Mouse (Mus musculus) thymus, postnatal 0 days (tissue): Measurements from ENCODE around the gene Lrrc56. TPM values are rescaled to one million over a fixed set of nuclear protein-coding genes. Genes with fewer than 3 reads are reported as not detected.
A peak's percentile ranks its signal among the peaks of the same experiment; 100 is the strongest.
"Not testable (repeated sequence)": the region's sequence is repeated elsewhere in the genome, so short reads cannot be mapped to it uniquely, and the experiment has no call there.

ENCODE experiments used
- DNase-seq: peaks from one replicate; pipeline ENCODE4 v3.0.0-alpha.2; 2015; ENCODE audit warnings: low spot score
- polyA plus RNA-seq: library from polyadenylated mRNA; unstranded; fragments of >200 nt; fragmentation: Nextera tagmentation; extraction: Ambion mirVana; gene quantifications from 2 replicates; pipeline ENCODE4 v1.2.1, GENCODE M21; 2015

Gene Lrrc56
- polyA plus RNA-seq, 1 experiment from 2014 or later, result 2.5 TPM

DNA sequence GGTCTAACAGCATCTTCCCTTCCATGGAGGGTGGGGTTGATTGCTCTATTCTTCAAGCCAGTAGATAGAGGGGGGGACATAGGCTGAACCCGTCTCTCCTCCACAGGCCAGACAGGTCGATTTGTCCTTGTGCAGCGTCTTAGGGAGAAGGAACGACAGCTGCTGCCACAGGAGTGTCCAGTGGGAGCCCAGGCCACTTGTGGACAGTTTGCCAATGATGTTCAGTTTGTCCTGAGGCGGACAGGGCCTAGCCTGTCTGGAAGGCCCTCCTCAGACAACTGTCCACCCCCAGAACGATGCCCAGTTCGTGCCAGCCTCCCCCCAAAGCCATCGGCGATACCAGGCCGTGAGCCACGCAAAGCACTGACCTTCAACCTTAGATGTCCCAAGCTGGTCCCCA is 22.9 kb downstream of the Lrrc56 start:
- DNase-seq, result no peak

DNA sequence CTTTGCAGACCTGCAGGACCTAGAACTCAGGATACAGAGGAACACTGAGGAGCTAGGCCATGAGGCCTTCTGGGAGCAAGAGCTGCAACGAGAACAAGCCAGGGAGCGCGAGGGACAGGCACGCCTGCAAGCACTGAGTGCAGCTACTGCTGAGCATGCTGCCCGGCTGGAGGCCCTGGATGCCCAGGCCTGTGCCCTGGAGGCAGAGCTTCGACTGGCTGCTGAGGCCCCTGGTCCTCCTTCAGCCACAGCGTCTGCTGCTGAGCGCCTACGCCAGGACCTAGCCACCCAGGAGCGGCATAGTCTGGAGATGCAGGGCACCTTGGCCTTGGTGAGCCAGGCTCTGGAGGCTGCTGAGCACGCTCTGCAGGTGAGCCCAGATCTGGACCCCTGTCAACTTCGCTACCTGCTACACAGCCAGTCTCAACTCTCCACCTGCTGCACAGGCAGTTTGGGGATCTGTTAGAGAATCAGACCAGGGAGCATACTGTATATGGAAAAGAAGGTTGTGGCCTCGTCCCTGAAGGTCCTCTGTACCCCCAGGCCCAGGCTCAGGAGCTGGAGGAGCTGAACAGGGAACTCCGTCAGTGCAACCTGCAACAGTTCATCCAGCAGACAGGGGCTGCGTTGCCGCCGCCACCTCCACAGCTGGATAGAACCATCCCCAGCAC is 23.5 kb downstream of the Lrrc56 start:
- no peak for DNase-seq

DNA sequence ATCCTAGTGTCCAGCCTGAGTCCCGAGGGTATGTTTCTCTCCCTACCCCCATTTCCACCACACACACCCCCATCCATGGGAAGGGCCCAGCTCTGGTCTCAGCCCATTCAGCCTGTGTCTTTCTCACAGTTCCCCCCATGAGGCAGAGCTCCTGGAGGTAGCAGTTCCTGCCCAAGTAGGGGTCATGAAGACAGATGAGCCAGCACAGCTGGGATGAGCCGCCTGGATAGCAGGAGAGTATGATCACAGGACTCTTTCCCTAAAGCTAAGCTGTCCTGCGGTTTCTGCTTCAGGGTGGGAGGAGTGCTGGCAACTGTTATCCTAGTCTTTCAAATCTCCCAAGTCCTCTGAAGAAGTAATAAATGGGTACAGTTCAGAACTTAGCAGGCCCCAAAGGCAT is 24.2 kb downstream of the Lrrc56 start:
- no peak for DNase-seq

DNA sequence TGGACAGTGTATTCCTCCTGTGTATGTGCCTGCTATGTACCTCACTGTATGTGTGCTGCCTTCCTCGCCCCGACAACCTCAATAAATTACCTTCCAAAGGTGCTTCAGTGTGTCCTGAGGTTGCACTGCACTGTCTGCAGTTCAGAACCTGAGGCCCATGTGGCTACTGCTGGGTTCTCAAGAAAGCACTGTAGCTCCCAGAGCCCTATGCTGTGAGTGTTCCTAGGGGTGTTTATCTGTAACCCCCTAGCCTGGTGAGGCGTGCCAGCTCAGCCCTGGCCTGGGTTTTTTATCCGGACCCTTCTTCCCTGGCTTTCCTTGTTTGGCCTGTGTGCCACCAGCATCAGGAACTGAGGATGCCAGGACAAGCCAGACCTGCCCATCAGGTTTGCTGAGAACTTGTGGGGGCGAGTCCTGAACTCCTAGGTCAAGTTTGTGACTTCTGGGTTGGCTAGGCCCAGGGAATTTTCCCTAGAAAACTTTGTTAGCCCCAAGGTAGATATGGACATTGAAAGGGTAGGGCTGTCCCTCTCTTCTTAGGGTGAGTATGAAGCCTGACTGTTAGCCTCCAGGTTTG is 24.7 kb downstream of the Lrrc56 start:
- no peak for DNase-seq

DNA sequence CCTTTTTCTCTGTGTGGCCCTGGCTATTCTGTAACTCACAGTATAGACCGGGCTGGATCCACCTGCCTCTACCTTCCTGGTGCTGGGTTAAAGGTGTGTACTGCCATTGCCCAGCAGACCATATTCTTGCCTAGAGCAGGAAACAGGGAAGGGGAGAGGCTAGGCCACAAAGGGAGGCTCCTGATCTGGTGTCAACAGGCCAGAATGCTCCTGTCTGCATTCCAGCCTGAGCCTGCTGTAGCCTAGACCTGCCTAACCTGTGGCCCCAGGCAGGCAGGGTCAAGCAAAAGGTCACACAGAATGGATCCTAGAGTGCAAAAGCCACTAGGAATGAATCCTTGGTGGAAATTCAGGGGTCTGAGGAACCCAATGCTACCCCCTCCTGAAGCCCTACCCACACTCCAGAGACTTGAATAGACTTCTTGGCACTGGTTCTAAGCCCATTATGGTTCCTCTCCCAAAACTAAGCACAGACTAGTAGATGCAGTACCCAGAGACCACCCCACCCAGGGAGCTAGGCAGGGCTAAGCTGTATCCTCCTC is 25.7 kb downstream of the Lrrc56 start:
- DNase-seq, result no peak

DNA sequence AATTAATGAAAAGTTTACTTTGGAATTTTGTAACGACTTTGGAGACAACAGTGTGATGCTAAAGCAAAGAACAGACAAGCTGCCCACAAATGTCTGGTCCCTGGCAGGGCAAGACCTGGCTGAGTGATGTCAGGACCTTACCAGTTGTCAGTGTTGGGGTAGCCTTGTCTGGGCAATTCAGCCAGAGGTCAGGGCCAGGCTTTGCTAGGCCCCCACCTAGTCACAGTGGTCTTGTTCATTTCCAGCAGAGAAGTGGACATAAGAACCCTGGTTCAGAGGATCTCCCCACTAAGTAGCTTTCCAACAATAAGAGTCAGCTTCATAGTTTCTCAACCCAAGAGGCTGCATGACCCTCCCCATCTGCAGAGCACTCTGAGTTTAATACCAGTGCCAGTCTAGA is 26.4 kb downstream of the Lrrc56 start:
- DNase-seq, result no peak

DNA sequence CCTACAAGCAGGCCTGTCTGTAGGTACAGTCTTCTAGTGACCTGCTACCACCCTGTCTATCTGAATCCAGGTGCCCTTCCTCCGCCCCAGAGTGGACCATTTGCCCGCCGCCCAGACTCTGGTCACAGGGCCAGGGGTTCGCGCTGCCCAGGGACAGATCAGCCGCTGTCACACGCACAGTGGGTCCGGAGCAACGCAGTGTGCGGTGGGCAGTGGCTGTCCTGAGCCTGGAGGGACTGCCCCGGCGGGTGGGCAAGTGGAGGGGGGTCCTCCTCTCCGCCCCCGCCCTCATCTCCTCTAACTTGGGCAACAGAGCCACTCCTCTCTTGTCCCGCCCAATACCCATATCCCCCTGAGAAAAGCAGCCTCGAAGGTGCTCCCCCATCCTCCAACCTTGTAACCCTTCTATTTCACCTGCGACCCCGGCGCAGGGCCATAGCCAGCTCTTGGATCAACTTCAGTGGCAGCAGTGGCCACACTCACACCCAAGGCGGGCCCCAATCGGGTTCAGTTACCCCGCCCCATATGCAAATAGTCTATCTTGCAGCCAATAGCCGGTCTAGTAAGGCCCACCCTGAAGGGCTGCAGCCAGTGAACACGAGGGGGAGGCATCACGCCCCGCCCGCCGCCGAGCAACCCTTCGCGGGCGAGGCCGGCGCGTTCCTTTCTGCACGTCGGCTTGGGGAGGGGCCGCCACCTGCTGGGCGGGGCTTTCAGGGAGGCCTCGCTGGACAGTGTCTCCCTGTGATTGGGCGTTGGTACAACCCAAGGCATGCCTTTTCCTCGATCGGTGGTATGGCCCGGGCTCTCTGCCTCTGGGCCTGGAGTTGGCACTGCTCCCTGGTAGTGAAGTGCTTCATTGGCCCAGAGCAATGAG is 27.5 kb downstream of the Lrrc56 start:
- peak; percentile 96 for DNase-seq

DNA sequence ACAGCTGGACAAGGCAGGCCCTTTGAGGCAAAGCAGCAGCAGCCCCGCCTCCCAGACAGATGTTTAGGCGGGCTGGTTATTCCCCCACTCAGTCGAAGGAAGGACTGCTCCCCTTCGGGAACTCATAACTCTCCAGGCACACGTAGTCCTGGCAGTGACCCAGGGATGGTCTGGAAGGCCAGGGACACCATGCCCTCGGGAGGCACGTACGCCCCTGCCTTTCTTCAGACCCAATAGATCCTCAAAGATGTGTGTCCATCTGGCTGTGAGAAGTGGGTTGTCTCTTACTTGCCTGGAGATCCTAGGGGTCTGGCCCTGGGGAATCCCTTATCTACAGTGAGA is 28.1 kb downstream of the Lrrc56 start:
- DNase-seq, result no peak

DNA sequence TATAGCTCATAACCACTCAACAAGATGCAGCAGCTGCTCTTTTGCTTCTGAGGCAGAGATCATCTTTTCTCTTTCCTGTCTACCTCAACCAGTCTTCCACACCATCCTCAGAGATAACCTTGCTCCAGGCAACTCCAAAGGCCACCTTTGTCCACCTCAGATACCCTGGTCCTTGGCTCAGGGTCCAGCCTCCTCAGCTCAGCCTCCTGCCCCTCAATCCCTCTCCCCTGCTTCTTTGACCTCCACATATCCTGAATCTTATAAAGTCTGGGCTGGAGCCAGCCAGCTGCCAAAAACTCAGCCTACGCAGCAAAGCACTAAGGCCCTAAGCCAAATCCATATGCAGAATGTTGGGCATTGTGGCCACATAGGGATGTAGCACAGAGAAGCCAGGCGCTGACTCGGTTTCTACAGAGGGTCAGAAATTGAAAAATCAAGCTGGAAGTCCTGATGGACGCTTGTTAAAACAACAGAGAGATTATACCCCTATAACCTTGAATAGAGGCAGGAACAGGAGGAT is 28.8 kb downstream of the Lrrc56 start:
- DNase-seq, result no peak

DNA sequence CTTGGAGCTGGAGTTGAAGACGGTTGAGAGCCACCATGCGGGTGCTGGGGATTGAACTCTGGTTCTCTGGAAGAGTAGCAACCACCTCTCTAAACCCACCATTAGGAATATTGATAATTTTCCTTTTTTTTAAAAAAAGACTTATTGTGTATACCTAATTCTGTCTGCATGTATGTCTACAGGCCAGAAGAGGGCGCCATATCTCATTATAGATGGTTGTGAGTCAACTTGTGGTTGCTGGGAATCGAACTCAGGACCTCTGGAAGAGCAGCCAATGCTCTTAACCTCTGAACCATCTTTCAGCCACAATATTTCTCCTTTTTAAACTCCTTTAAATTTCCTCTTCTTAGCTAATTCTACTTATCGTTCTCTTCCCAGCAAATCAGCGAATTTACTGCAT is 32.6 kb downstream of the Lrrc56 start:
- no peak for DNase-seq

DNA sequence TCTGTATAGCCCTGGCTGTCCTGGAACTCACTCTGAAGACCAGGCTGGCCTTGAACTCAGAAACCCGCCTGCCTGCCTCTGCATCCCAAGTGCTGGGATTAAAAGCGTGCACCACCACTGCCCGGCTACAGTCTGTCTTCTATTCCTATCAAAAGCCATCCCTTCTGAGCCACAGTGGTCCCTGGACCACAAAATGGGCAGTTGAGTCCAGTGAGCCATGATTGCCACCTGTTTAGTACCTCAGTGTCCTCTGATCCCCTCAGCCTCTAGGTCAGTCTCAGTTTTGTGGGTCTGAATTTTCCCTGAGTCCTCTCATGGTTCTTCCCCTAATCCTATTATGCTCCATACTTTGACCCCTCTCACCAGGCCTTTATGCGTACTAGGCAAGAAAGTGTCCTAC is 33.8 kb downstream of the Lrrc56 start:
- no peak for DNase-seq

DNA sequence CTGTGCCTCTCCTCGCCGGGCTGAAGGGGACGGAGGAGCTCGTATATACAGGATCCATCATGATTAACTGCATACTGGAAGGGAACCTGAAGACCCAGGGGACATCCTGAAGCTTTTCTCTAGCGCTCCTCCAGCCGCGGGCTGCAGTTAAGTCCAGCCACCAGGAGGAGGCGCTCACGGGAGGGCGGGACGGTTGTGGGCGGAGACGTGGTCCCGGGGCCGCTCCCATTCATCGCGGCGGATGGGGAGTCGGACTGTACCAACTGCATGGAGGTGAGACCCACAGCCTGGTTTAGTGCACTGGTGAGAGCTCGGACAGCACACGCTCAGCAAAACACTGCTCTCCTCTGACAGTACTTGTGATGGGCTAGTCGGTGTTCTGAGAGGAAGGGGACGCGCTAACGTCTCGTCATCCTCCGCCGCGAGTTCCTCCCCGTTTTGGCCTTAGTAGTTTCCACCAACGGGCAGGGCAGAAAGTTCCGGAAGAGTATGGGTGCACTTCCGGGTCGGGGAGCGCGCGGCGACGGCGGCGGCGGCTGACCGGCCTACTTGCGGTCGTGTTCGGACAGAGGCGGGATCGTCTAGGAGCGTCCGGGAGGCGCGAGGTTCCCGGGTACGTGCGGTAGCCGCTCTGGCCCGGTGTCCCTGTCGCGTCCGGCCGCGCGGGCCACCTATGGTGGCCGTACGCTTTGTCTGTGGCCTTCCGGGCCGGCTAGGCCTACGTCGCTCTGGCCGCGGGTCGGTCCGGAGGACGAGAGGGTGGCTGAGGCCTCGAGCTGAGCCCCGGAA is 34.5 kb downstream of the Lrrc56 start, which contains the start of gene Phrf1:
TSS of gene Phrf1 (plus strand) at position 506 of the 789 bp plus-strand sequence.
- peak; percentile 93 for DNase-seq

DNA sequence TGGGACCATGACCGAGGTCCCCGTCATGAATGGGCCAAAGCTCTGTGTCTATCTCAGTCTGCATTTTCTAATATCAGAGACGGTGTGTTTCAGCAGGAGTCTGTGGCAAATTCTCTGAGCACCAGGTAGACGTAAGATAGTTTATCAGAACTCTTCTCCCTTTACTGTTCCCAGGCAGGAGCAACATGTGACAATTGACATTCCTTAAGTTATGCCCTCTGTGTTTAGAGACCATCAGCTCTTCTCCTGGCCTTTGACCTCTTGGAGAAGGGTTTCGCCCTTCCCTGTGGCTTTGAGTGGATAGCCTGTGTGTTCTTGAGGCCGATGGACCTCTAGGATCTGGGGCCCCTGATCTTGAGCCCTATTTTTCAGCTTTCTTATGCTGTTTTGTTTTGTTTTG is 35.7 kb downstream of the Lrrc56 start:
- DNase-seq, result no peak

DNA sequence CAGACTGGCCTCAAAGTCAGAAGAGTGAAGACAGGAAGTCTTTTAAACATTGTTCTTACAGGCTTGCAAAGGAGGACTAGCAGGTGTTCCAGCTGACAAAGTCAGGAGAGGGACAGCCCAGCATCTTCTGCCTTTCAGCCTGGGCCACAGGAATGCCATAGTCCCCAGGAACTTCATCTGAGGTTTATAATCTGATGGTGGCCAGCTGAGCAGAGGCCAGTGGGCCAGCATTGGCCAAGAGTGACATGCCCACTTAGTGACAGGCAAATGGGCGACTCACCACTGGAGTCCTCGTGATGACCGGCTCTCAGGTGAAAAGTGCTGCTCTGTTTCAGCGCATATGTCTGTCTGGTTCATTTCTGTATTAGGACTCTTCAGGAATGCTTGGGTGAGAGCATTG is 36.6 kb downstream of the Lrrc56 start:
- DNase-seq, result no peak

DNA sequence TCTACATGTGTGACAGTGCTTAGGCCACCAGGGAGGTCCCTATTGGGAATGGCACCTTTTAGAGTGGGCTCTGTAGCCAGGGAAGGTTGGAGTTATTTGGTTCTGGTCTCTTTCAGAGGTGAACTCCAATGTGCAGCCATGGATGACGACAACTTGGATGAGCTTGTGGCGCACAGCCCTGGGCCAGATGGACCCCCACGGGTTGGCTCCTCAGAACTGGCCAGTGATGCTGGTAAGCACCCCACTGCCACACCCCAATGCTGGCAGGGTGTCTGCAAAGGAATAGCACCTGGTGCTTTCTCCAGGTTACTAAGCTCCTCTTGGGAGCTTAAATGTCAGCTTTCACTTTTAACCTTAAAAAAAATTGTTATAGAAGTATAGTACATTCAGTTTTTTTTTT is 37.2 kb downstream of the Lrrc56 start:
- no peak for DNase-seq

DNA sequence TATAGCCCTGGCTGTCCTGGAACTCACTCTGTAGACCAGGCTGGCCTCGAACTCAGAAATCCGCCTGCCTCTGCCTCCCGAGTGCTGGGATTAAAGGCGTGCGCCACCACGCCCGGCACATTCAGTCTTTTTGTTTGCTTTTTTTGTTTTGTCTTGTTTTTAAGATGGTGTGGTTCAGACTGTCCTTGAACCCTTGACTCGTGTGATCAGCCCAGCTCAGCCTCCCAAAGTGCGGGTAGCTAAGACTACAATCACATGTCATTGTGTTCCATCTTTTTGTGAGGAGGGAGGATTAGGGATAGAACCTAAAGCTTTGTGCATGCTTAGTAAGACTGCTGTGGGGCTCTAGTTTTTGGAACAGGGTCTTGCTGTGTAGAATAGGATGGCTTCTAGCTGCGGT is 37.6 kb downstream of the Lrrc56 start:
- no peak for DNase-seq

DNA sequence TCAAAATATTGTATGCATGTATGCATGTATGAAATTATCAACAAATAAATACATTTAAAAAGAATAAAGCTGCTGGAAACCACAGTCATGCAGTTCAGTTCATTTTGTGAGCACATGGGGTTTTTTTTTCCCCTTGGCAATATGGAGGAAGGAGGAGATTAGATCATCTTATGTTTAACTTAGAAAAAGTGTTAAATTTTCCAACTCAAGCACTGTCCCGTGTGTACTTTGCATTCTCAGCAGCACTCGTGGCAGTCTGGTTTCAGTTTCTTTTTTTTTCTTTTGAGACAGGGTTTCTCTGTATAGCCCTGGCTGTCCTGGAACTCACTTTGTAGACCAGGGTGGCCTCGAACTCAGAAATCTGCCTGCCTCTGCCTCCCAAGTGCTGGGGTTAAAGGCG is 56.5 kb downstream of the Lrrc56 start:
- not testable (repeated sequence) for DNase-seq

DNA sequence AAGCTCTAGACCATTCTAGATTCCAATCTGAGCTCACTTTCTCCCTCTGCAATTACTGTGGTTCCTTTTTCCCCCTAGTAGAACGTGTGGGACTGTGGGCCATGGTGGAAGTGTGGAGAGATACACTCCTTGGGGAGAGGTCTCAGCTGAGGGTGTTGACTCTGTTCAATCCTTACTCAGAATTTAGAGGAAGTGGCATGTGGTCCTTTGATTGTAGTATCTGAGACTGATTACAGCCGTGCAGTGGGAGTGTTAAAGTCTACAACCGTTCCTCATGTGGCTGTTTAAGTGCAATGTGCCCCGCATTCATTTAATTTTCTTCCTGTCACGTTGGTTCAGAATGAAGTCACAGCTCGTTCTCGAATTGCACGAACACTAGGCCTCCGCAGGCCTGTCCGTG is 62.2 kb downstream of the Lrrc56 start:
- DNase-seq, result no peak
